Mouse (Mus musculus) heart, adult 2 months (tissue): ENCODE data around the gene Tmem255b.

Experiments used
- CTCF ChIP-seq: fragments of 200-600 bp; IDR thresholded peaks from 2 replicates; pipeline ENCODE4 v1.8.1; 2022; ENCODE audit warnings: antibody characterized with exemption, mild to moderate bottlenecking, moderate library complexity
- EP300 ChIP-seq: fragments of 200-500 bp; IDR thresholded peaks from 2 replicates; pipeline ENCODE4 v1.6.1; 2011; ENCODE audit warnings: low read depth, low read length, control low read depth; ENCODE audit not compliant: insufficient read depth
- POLR2A ChIP-seq: fragments of 200-500 bp; IDR thresholded peaks from 2 replicates; pipeline ENCODE4 v1.6.1; 2011; ENCODE audit warnings: mild to moderate bottlenecking, low read depth, low read length, control low read depth; ENCODE audit not compliant: insufficient read depth

DNA sequence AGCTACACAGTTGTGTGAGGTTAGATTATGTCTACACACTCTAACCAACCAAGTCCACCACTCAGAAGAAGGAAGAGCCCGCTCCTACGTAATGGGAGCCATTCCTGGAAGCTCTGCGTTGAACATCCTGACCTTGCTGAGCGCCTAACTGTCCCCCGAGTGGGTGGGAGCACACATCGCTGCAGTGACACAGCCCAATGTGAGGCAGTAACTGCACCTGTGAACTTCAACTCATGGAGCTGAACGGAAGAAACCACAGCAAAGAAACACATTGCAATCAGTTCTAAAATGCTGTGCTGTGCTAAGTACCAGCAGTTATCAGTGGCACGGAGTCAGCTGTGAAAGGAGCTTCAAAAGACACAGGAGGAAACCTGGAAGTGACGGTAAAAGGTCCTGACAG lies 6.8 kb upstream of the Tmem255b start:
- TF ChIP-seq EP300 (no peak), CTCF (no peak), POLR2A (peak; percentile 59; the same call in 1 of the 2 replicates)
